Mouse (Mus musculus) cerebellum, adult 2 months (tissue): Measurements from ENCODE around the gene Abhd12.

Source experiments
- CTCF ChIP-seq: fragments of 200-500 bp; IDR thresholded peaks from 2 replicates; pipeline ENCODE4 v1.5.1; 2011; ENCODE audit warnings: low read depth, mild to moderate bottlenecking, control low read depth, low read length, moderate library complexity, borderline replicate concordance; ENCODE audit not compliant: insufficient read depth
- POLR2A ChIP-seq: fragments of 200-500 bp; IDR thresholded peaks from 2 replicates; pipeline ENCODE4 v1.6.1; 2011; ENCODE audit warnings: low read length, control low read depth, borderline replicate concordance; ENCODE audit not compliant: insufficient read depth

- TF ChIP-seq POLR2A (no peak), CTCF (no peak)
These were observed 45.1 kb upstream of the Abhd12 start for GRCm38 (mm10) chr2:150949652-150950051.
